Mouse (Mus musculus): ENCODE measurements at regions not wholly inside any gene's neighbourhood (a gene's known extent, or its start where the extent isn't known, plus 50 kb on each side); places are given as distances from the start of the nearest gene placed in this dataset.

DNA sequence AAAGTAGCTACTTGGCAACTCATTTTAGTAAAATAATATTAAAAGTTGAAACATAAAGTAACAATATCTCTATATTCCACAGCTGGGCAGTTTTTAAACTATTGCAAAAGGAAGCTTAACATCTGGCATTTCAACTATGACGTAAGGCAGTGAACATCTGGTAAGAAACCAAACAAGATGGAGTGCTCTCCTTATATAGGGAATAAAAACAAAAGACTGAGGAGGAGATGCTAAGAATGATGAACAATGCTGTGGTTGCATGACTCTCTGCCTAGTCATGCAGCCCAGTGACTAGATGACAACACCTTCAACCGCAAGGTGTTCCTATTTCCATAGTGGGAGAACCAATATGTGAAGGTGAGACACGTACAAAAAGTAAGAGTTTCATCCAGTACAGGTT, 329.9 kb upstream of the Actbl2 start:
- Histone ChIP-seq H3K36me3 (ENCODE audit: control insufficient read depth in 1 of 2, insufficient read depth in 2 of 2, low read length in 2 of 2) (no peaks in the 10 kb centered on the region), H3K27me3 (ENCODE audit: control insufficient read depth in 1 of 2, insufficient read depth in 2 of 2, low read length in 2 of 2) (no peaks in the 10 kb centered on the region), H3K4me1 (ENCODE audit: control insufficient read depth in 1 of 2, insufficient read depth in 2 of 2, low read length in 2 of 2) (no peaks in the 10 kb centered on the region), H3K9ac (ENCODE audit: control insufficient read depth, low read depth, low read length, poor library complexity, severe bottlenecking) (no peak overlapping the region), H3K4me3 (ENCODE audit: control insufficient read depth in 1 of 2, insufficient read depth in 1 of 2, low read depth in 2 of 2, low read length in 2 of 2) (no peak overlapping the region), H3K27ac (ENCODE audit: control insufficient read depth, low read depth, low read length) (no peak overlapping the region), H3K9me3 (replicated peaks; ENCODE audit: insufficient read depth, low read length) (no peaks in the 10 kb centered on the region; the same call in 1 of the 2 replicates), H3K79me2 (ENCODE audit: control insufficient read depth, insufficient read depth, low read length, poor library complexity) (no peaks in the 10 kb centered on the region)
- DNase-seq (ENCODE audit: low read depth, low spot score), result no peak
- TF ChIP-seq NRF1 (IDR thresholded peaks at IDR 0.05; ENCODE audit: insufficient read depth, low read depth, low read length, poor library complexity, severe bottlenecking), result no peak
- TF ChIP-seq RAD21 (IDR thresholded peaks at IDR 0.05; ENCODE audit: low read depth, low read length), result no peak
- no peak for TF ChIP-seq TCF12 (IDR thresholded peaks at IDR 0.05; ENCODE audit: low read depth, low read length)
- no peak for TF ChIP-seq USF1 (IDR thresholded peaks at IDR 0.05; ENCODE audit: low read depth, low read length)
- no peak for TF ChIP-seq MAX (IDR thresholded peaks at IDR 0.05; ENCODE audit: low read length)
- TF ChIP-seq USF2 (IDR thresholded peaks at IDR 0.05; ENCODE audit: borderline replicate concordance in 1 of 2, insufficient read depth in 1 of 2, low read depth in 1 of 2, low read length in 2 of 2), result no peak
- TF ChIP-seq MXI1 (IDR thresholded peaks at IDR 0.05; ENCODE audit: low read depth, low read length), result no peak
- TF ChIP-seq ZC3H11A (IDR thresholded peaks at IDR 0.05; ENCODE audit: low read depth, low read length), result no peak
- TF ChIP-seq POLR2AphosphoS5 (IDR thresholded peaks at IDR 0.05; ENCODE audit: borderline replicate concordance, low read depth, low read length), result no peak
- TF ChIP-seq SMC3 (IDR thresholded peaks at IDR 0.05; ENCODE audit: low read depth, low read length), result no peak

DNA sequence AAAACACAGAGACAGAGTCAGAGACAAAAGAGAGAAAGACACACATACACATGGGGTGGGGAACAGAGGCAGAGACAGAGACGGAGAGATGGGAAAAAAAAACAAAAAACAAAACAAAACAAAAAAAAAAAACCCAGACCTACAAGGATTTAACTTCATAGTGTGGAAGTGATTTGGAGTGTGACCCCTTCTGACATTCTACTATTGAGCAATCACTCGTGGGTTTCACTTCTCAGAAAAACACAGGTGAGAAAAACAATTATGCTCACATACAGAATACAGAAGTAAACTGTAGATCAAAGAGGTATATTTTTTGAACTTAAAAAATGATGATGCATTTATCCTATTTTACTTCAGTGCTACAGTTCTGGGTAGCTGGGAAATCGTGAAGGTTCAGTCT, 326.7 kb upstream of the Actbl2 start:
- no peaks in the 10 kb centered on the region for H3K27me3 ChIP-seq (ENCODE audit: control insufficient read depth in 1 of 2, insufficient read depth in 2 of 2, low read length in 2 of 2)
- H3K9me3 ChIP-seq (replicated peaks; ENCODE audit: insufficient read depth, low read length), result no peaks in the 10 kb centered on the region; the same call in 1 of the 2 replicates
- no peak for DNase-seq (ENCODE audit: low read depth, low spot score)
- no peaks in the 10 kb centered on the region for H3K36me3 ChIP-seq (ENCODE audit: control insufficient read depth in 1 of 2, insufficient read depth in 2 of 2, low read length in 2 of 2)
- H3K4me1 ChIP-seq (ENCODE audit: control insufficient read depth in 1 of 2, insufficient read depth in 2 of 2, low read length in 2 of 2), result no peaks in the 10 kb centered on the region
- H3K27ac ChIP-seq (ENCODE audit: control insufficient read depth, low read depth, low read length), result no peak overlapping the region
- H3K79me2 ChIP-seq (ENCODE audit: control insufficient read depth, insufficient read depth, low read length, poor library complexity), result no peaks in the 10 kb centered on the region
- TF ChIP-seq ZMIZ1 (IDR thresholded peaks at IDR 0.05; ENCODE audit: low read depth, low read length), result no peak
- no peak for TF ChIP-seq MEF2A (IDR thresholded peaks at IDR 0.05; ENCODE audit: extremely low read depth, insufficient replicate concordance, low read depth, low read length, poor library complexity, severe bottlenecking)
- no peak for TF ChIP-seq POLR2A (IDR thresholded peaks at IDR 0.05; ENCODE audit: control insufficient read depth in 1 of 2, insufficient read depth in 1 of 2, low read depth in 1 of 2, low read length in 2 of 2, poor library complexity in 1 of 2)
- TF ChIP-seq TCF12 (IDR thresholded peaks at IDR 0.05; ENCODE audit: low read depth, low read length), result no peak
- no peak for TF ChIP-seq RAD21 (IDR thresholded peaks at IDR 0.05; ENCODE audit: low read depth, low read length)
- no peak for TF ChIP-seq CHD1 (IDR thresholded peaks at IDR 0.05; ENCODE audit: low read depth, low read length)
- no peak for TF ChIP-seq ETS1 (IDR thresholded peaks at IDR 0.05; ENCODE audit: low read depth, low read length)
- TF ChIP-seq MAX (IDR thresholded peaks at IDR 0.05; ENCODE audit: low read length), result no peak
- TF ChIP-seq MYB (IDR thresholded peaks at IDR 0.05; ENCODE audit: low read depth, low read length), result no peak
- TF ChIP-seq USF1 (IDR thresholded peaks at IDR 0.05; ENCODE audit: low read depth, low read length), result no peak
- no peak for TF ChIP-seq TAL1 (IDR thresholded peaks at IDR 0.05; ENCODE audit: low read length)
- no peak for TF ChIP-seq JUND (IDR thresholded peaks at IDR 0.05; ENCODE audit: low read depth, low read length)
- TF ChIP-seq CHD2 (IDR thresholded peaks at IDR 0.05; ENCODE audit: low read length), result no peak
- TF ChIP-seq EP300 (IDR thresholded peaks at IDR 0.05; ENCODE audit: low read depth in 1 of 2, low read length in 2 of 2), result no peak
- TF ChIP-seq ELF1 (IDR thresholded peaks at IDR 0.05; ENCODE audit: low read depth, low read length), result no peak
- no peak for TF ChIP-seq ZKSCAN1 (IDR thresholded peaks at IDR 0.05; ENCODE audit: low read depth, low read length)
- no peak overlapping the region for H3K9ac ChIP-seq (ENCODE audit: control insufficient read depth, low read depth, low read length, poor library complexity, severe bottlenecking)
- H3K4me3 ChIP-seq (ENCODE audit: control insufficient read depth in 1 of 2, insufficient read depth in 1 of 2, low read depth in 2 of 2, low read length in 2 of 2), result no peak overlapping the region
